Mouse (Mus musculus) embryonic facial prominence, embryonic 15.5 days (tissue): ENCODE measurements at regions not wholly inside any gene's neighbourhood (a gene's known extent, or its start where the extent isn't known, plus 50 kb on each side); places are given as distances from the start of the nearest gene placed in this dataset.
"Not testable (repeated sequence)": the region's sequence is repeated elsewhere in the genome, so short reads cannot be mapped to it uniquely, and the experiment has no call there.

Source experiments
- ATAC-seq: fragments of 200-750 bp; cut with Nextera tagmentation; 2 replicates; pipeline ENCODE4 v1.8.0; 2017; ENCODE audit warnings: low read depth, moderate TSS enrichment; ENCODE audit not compliant: insufficient number of reproducible peaks, low FRiP score, low TSS enrichment
- H3K27ac ChIP-seq: fragments of 300-500 bp; sonication (generic); replicated peaks from 2 replicates; pipeline ENCODE4 v1.5.1; 2015; ENCODE audit warnings: mild to moderate bottlenecking, inconsistent platforms
- H3K27me3 ChIP-seq: fragments of 300-500 bp; sonication (generic); 2 replicates; pipeline ENCODE4 v1.6.1; 2015; ENCODE audit warnings: inconsistent platforms
- H3K36me3 ChIP-seq: fragments of 300-500 bp; sonication (generic); 2 replicates; pipeline ENCODE4 v1.6.1; 2015; ENCODE audit warnings: mild to moderate bottlenecking, inconsistent platforms
- H3K4me1 ChIP-seq: fragments of 300-500 bp; sonication (generic); 2 replicates; pipeline ENCODE4 v1.6.1; 2015; ENCODE audit warnings: inconsistent platforms
- H3K4me2 ChIP-seq: fragments of 300-500 bp; sonication (generic); replicated peaks from 2 replicates; pipeline ENCODE4 v1.6.1; 2015; ENCODE audit warnings: mild to moderate bottlenecking, inconsistent platforms
- H3K4me3 ChIP-seq: fragments of 300-500 bp; sonication (generic); replicated peaks from 2 replicates; pipeline ENCODE4 v1.5.1; 2015; ENCODE audit warnings: mild to moderate bottlenecking, inconsistent platforms
- H3K9ac ChIP-seq: fragments of 300-500 bp; sonication (generic); 2 replicates; pipeline ENCODE4 v1.6.1; 2015; ENCODE audit warnings: inconsistent platforms
- H3K9me3 ChIP-seq: fragments of 300-500 bp; sonication (generic); replicated peaks from 2 replicates; pipeline ENCODE4 v1.6.1; 2016; ENCODE audit warnings: inconsistent platforms
- WGBS: fragments of 180-500 bp; shearing (Covaris S2); methylation state at CpG from one replicate; pipeline ENCODE4 v1.1.7; 2015; 5-methylcytosine and 5-hydroxymethylcytosine counted together

- H3K27me3 ChIP-seq = no peaks in the 10 kb centered on the region
- ATAC-seq = no peak
- no peaks in the 10 kb centered on the region for H3K36me3 ChIP-seq
- no peak overlapping the region for H3K4me3 ChIP-seq
- H3K27ac ChIP-seq = no peak overlapping the region
- no peak overlapping the region for H3K9ac ChIP-seq
- H3K4me1 ChIP-seq = no peaks in the 10 kb centered on the region
- H3K9me3 ChIP-seq = no peaks in the 10 kb centered on the region
- H3K4me2 ChIP-seq = no peak overlapping the region
- 78% methylated on average over 4 of the region's 4 CpGs for WGBS
These were observed 135.4 kb downstream of the Rdh14 start for GRCm38 (mm10) chr12:10525934-10526333.

GRCm38 (mm10) chr12:10529077-10529476 is 138.5 kb downstream of the Rdh14 start:
- no peaks in the 10 kb centered on the region for H3K27me3 ChIP-seq
- H3K27ac ChIP-seq = no peak overlapping the region
- no peaks in the 10 kb centered on the region for H3K9me3 ChIP-seq
- 79% methylated on average over 2 of the region's 2 CpGs for WGBS
- ATAC-seq = no peak
- H3K36me3 ChIP-seq = no peaks in the 10 kb centered on the region
- no peak overlapping the region for H3K9ac ChIP-seq
- no peaks in the 10 kb centered on the region for H3K4me1 ChIP-seq
- no peak overlapping the region for H3K4me3 ChIP-seq
- H3K4me2 ChIP-seq = no peak overlapping the region

- no peak overlapping the region for H3K4me2 ChIP-seq
- H3K36me3 ChIP-seq = no peaks in the 10 kb centered on the region
- no peak overlapping the region for H3K4me3 ChIP-seq
- WGBS = 58% methylated on average over 3 of the region's 3 CpGs
- no peak for ATAC-seq
- H3K9me3 ChIP-seq = no peaks in the 10 kb centered on the region
- no peaks in the 10 kb centered on the region for H3K27me3 ChIP-seq
- H3K27ac ChIP-seq = no peak overlapping the region
- no peak overlapping the region for H3K9ac ChIP-seq
- H3K4me1 ChIP-seq = no peaks in the 10 kb centered on the region
These were observed 140.4 kb downstream of the Rdh14 start for GRCm38 (mm10) chr12:10530996-10531395.

GRCm38 (mm10) chr12:10533971-10534370 is 143.4 kb downstream of the Rdh14 start:
- 82% methylated on average over 6 of the region's 6 CpGs for WGBS
- Histone ChIP-seq H3K4me3 (no peak overlapping the region), H3K9ac (no peak overlapping the region), H3K27ac (no peak overlapping the region), H3K9me3 (no peaks in the 10 kb centered on the region), H3K27me3 (no peaks in the 10 kb centered on the region), H3K4me1 (no peaks in the 10 kb centered on the region), H3K4me2 (no peak overlapping the region), H3K36me3 (no peaks in the 10 kb centered on the region)
- no peak for ATAC-seq

GRCm38 (mm10) chr12:10536239-10536638 is 145.7 kb downstream of the Rdh14 start:
- no peak overlapping the region for H3K4me2 ChIP-seq
- ATAC-seq = no peak
- no peaks in the 10 kb centered on the region for H3K36me3 ChIP-seq
- H3K4me3 ChIP-seq = no peak overlapping the region
- no peaks in the 10 kb centered on the region for H3K9me3 ChIP-seq
- H3K27me3 ChIP-seq = no peaks in the 10 kb centered on the region
- no peak overlapping the region for H3K27ac ChIP-seq
- no peak overlapping the region for H3K9ac ChIP-seq
- H3K4me1 ChIP-seq = no peaks in the 10 kb centered on the region
- WGBS = 79% methylated on average over 12 of the region's 12 CpGs

GRCm38 (mm10) chr12:10537069-10537468 is 146.5 kb downstream of the Rdh14 start:
- Histone ChIP-seq H3K4me1 (no peaks in the 10 kb centered on the region), H3K27ac (no peak overlapping the region), H3K9me3 (no peaks in the 10 kb centered on the region), H3K9ac (no peak overlapping the region), H3K36me3 (no peaks in the 10 kb centered on the region), H3K4me2 (no peak overlapping the region), H3K4me3 (no peak overlapping the region), H3K27me3 (no peaks in the 10 kb centered on the region)
- ATAC-seq = no peak
- 3% methylated on average over 4 of the region's 4 CpGs for WGBS

- Histone ChIP-seq H3K4me3 (no peak overlapping the region), H3K4me2 (no peak overlapping the region), H3K27me3 (no peaks in the 10 kb centered on the region), H3K9me3 (no peaks in the 10 kb centered on the region), H3K36me3 (no peaks in the 10 kb centered on the region), H3K27ac (no peak overlapping the region), H3K9ac (no peak overlapping the region), H3K4me1 (no peaks in the 10 kb centered on the region; the same call in 1 of the 2 replicates)
- WGBS = 21% methylated on average over 1 of the region's 1 CpGs
- no peak for ATAC-seq
These were observed 159.1 kb downstream of the Rdh14 start for GRCm38 (mm10) chr12:10549481-10550201.

- not testable (repeated sequence) for H3K9ac ChIP-seq, H3K9me3 ChIP-seq, H3K27me3 ChIP-seq, H3K4me3 ChIP-seq, H3K27ac ChIP-seq, H3K4me2 ChIP-seq, H3K4me1 ChIP-seq, ATAC-seq, H3K36me3 ChIP-seq
- 81% methylated on average over 1 of the region's 1 CpGs for WGBS
These were observed 164.1 kb downstream of the Rdh14 start for GRCm38 (mm10) chr12:10554701-10555100.

GRCm38 (mm10) chr12:10562966-10563365 is 172.4 kb downstream of the Rdh14 start:
- H3K9me3 ChIP-seq = no peaks in the 10 kb centered on the region
- H3K36me3 ChIP-seq = no peaks in the 10 kb centered on the region
- ATAC-seq = no peak
- no peak overlapping the region for H3K9ac ChIP-seq
- WGBS = 26% methylated on average over 1 of the region's 1 CpGs
- H3K4me3 ChIP-seq = no peak overlapping the region
- H3K4me1 ChIP-seq = no peaks in the 10 kb centered on the region
- no peak overlapping the region for H3K27ac ChIP-seq
- no peak overlapping the region for H3K4me2 ChIP-seq
- no peaks in the 10 kb centered on the region for H3K27me3 ChIP-seq

GRCm38 (mm10) chr12:10567881-10568280 is 177.3 kb downstream of the Rdh14 start:
- Histone ChIP-seq H3K36me3 (no peaks in the 10 kb centered on the region), H3K4me1 (0 out of 2 replicates have a peak, but pooled peaks cover 10% of the 10 kb centered on the region), H3K9me3 (no peaks in the 10 kb centered on the region), H3K27me3 (no peaks in the 10 kb centered on the region), H3K4me3 (no peak overlapping the region), H3K27ac (no peak overlapping the region), H3K4me2 (no peak overlapping the region), H3K9ac (no peak overlapping the region)
- WGBS = 45% methylated on average over 2 of the region's 2 CpGs
- no peak for ATAC-seq

GRCm38 (mm10) chr12:10571643-10572377 is 181.2 kb downstream of the Rdh14 start:
- ATAC-seq = no peak
- 22% methylated on average over 11 of the region's 11 CpGs for WGBS
- Histone ChIP-seq H3K27ac (peak overlapping the region; percentile 87), H3K9me3 (no peaks in the 10 kb centered on the region), H3K36me3 (no peaks in the 10 kb centered on the region), H3K4me2 (peak overlapping the region; percentile 13), H3K9ac (no peak overlapping the region), H3K27me3 (no peaks in the 10 kb centered on the region), H3K4me3 (no peak overlapping the region), H3K4me1 (0 out of 2 replicates have a peak, but pooled peaks cover 10% of the 10 kb centered on the region)

- Histone ChIP-seq H3K27me3 (no peaks in the 10 kb centered on the region), H3K4me2 (peak overlapping the region; percentile 13), H3K9me3 (no peaks in the 10 kb centered on the region), H3K36me3 (no peaks in the 10 kb centered on the region), H3K9ac (no peak overlapping the region), H3K27ac (peak overlapping the region; percentile 87), H3K4me1 (0 out of 2 replicates have a peak, but pooled peaks cover 10% of the 10 kb centered on the region), H3K4me3 (no peak overlapping the region)
- ATAC-seq = no peak
- 26% methylated on average over 5 of the region's 5 CpGs for WGBS
These were observed 181.7 kb downstream of the Rdh14 start for GRCm38 (mm10) chr12:10572378-10572650.
